Mouse (Mus musculus) lung, adult 2 months (tissue): Measurements from ENCODE around the gene Cyfip2.

Source experiments
- CTCF ChIP-seq: fragments of 200-500 bp; IDR thresholded peaks from 2 replicates; pipeline ENCODE4 v1.5.1; 2011; ENCODE audit warnings: mild to moderate bottlenecking, low read length, control low read depth; ENCODE audit not compliant: insufficient read depth
- POLR2A ChIP-seq: fragments of 200-500 bp; IDR thresholded peaks from 2 replicates; pipeline ENCODE4 v1.6.1; 2011; ENCODE audit warnings: low read depth, mild to moderate bottlenecking, control low read depth, low read length, borderline replicate concordance; ENCODE audit errors: extremely low read depth

- TF ChIP-seq POLR2A = no peak
- TF ChIP-seq CTCF = no peak
Measured at GRCm38 (mm10) chr11:46218584-46218983, 94.1 kb downstream of the Cyfip2 start.
